Mouse (Mus musculus): ENCODE data around the gene Tm9sf4.

GRCm38 (mm10) chr2:153168134-153168820 is 7.2 kb downstream of the Tm9sf4 start:
- no peak for TF ChIP-seq CTCF (IDR thresholded peaks at IDR 0.05; ENCODE audit: low read depth, low read length)
- no peak for TF ChIP-seq GATA1 (IDR thresholded peaks at IDR 0.05; ENCODE audit: borderline replicate concordance, low read length)
- TF ChIP-seq POLR2AphosphoS5 (IDR thresholded peaks at IDR 0.05; ENCODE audit: insufficient replicate concordance, low read depth, low read length): no peak
- TF ChIP-seq GATA2 (IDR thresholded peaks at IDR 0.05; ENCODE audit: borderline replicate concordance, low read depth, low read length): no peak

Measured in G1E (cell line).